Mouse (Mus musculus) adrenal gland, adult 2 months (tissue): ENCODE measurements around the gene Elobl. TPM values are rescaled to one million over a fixed set of nuclear protein-coding genes. Genes with fewer than 3 reads are reported as not detected.

Experiments used
- DNase-seq: peaks from one replicate; pipeline ENCODE4 v3.0.0; 2021
- polyA plus RNA-seq: library from polyadenylated mRNA; depleted of rRNA; stranded (reverse); fragments of >200 nt; gene quantifications from 2 replicates; pipeline ENCODE4 v1.2.3, GENCODE M21; 2012
- total RNA-seq, 2 experiments: library from RNA; stranded (reverse); gene quantifications; 2 replicates each; pipeline ENCODE4 v1.2.3; 2021

Elobl gene
- total and polyA plus RNA-seq, 3 experiments = 0.17 TPM; not detected in 2

DNA sequence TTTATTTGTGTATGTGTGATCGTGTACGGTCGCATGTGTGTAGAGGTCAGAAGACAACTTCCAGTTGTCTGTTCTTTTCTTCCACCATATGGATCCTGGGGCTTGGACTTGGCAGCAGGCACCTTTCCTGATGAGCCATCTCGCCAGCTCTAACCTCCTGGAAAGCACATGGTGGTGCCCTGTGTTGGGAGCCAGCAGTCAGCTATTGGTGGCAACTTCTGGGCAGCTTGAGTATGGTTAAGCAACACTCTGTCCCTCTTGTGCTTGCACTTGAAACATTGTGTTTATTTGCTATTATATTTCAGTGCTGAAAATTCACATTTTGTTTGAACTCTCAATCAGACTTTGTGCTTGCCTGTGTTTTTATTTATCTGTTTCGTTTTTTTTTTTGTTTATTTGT, 22.2 kb upstream of the Elobl start:
- no peak for DNase-seq

DNA sequence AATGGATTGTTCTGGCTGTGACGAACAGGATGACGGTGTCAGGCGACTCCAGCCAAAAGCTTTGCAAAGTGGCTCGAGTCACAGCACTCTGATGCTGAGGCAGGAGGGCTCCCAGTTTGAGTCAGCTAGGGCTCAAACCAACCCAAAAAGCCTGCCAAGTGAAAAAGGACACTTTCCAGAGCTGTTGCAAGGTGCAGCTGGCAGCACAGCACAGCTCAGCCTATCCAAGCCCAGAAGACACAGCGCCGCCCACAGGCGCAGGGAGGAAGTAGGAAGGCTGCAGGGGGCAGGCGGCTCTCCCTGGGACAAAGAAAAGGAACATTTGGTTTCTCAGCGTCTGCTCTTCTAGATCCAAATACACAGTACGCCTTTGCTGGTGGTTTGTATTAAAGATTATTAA, 19.9 kb upstream of the Elobl start:
- no peak for DNase-seq

DNA sequence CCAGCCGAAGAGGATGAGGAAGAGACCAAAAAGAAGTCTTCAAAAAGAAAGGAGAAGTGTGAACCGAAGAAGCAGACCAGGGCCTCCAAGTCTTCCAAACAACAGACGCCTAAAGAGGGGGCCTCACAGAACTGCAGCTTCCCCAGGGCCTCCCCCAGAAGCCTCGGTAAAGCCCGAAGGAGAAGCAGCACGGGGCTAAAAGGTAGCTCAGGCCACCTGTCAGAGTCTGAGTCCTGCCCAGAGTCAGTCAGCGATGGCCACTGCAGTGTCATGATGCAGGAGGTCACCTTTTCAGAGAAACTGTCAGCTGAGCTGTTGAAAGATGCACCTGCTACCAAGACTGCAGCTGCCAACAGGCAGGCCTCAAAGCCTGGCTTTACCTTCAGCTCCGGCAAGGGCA, 14.6 kb upstream of the Elobl start:
- DNase-seq = no peak

DNA sequence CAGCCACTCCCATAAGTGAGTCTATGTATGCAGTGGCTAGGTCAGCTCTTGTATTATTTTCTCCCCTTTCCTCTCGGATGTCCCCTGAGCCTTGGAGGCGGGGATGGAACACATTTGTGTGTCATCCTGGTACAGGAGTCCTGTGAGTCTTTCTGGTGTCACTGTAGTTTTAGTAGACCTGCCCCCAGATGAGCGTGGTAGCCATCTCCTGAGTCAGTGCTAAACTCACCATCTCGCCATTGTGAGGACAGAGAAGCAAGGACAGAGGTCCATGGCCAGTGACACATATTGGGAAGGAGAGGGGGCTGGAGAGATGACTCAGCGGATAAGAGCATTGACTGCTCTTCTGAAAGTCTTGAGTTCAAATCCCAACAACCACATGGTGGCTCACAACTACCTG, 10.5 kb upstream of the Elobl start:
- DNase-seq = peak; percentile 68

DNA sequence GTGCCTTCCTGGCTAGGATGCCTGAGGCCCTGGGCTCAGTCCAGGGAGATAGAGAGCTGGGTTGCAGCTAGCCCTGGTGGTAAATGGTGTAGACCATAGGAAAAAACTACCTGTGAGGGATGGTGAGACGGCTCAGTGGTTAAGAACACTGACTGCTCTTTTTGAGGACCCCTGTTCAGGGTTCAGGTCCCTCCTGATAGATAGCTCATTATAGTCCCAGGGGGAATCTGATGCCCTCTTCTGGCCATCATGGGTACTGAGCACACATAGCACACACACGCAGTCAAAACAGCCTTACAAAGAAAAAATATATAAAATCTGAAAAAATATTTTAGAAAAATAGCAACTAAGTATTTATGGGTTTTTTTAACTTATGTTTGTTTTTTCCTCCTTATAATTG, 9.6 kb upstream of the Elobl start:
- DNase-seq = no peak

DNA sequence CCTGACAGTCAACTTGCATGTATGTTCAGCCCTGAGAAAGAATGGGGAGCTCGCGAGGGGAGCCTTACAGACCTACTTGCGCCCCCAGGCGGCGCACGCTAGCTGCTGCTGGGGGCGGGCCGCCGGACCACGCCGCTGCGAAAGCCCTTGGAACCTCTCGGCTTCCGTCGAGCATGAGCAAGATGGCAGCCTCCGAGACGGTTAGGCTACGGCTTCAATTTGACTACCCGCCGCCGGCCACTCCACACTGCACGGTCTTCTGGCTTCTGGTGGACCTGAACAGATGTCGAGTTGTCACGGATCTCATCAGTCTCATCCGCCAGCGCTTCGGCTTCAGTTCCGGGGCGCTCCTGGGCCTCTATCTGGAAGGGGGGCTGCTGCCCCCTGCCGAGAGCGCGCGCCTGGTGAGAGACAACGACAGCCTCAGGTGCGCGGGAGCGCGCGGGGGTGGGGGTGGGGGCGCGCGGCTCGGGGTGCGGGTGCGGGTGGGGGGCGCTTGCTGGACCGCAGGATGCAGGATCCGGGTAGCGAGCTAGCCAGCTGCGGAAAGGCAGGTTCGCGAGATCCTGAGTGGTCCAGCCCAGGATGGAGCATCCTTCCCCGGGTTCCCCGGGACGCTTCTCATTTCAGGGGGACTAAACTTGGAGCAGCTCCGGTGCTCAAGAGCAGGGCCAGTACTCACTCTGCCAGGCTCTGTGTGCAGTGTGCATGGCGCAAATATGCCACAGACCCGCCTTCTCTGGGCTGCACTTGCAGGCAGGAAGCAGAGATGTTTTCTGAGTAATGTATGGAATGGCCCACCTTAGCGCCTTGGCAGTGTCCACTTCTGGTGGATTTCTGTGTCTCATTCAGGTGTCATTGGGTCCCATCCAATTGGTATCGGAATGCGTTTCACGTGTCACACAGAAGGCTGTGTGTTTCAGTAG, 7.3 kb upstream of the Elobl start:
- peak; percentile 95 for DNase-seq

DNA sequence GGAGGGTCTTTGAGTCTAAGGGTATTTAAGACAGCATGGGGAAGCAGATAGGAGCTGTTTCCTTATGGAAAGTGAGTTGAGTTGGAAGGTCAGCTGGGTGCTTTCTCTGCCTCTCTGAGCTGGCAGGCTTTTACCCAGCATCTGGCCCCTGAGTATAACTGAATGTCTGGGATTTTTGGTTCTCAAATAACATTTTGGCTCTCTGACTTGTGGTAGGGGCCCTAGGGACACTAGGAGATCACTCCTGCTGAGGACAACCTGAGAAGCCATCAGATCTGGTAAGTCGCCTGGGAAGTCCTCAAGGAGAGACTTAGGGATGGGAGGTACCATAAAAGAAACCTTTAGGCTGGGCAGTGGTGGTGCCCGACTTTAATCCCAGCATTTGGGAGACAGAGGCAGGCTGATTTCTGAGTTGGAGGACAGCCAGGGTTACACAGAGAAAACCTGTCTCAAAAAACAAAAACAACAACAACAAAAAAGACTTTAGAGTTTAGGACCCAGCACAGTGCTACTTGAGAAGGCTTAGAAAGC, 3.5 kb upstream of the Elobl start, which contains the start of gene Coil:
Coil (plus strand) TSS at position 51 of the 531 bp plus-strand sequence.
- no peak for DNase-seq

DNA sequence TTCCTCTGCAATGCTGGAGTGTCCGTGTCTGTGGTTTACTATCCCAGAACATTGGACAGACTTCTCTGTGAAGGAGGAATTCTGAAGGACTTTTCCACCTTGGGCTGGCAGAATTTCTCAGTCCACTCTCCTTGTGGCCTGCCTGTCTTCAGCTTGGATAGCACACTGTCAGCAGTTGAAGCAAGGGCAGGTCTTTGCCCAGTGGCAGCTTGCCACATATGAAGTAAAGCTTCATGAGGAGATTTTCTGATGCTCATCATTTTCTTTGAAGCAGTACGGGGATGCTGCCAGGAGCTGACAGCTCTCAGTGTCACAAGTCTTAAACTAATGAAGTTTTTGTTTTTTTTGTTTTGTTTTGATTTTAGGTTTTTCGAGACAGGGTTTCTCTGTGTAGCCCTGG, 7.9 kb downstream of the Elobl start:
- DNase-seq = no peak

DNA sequence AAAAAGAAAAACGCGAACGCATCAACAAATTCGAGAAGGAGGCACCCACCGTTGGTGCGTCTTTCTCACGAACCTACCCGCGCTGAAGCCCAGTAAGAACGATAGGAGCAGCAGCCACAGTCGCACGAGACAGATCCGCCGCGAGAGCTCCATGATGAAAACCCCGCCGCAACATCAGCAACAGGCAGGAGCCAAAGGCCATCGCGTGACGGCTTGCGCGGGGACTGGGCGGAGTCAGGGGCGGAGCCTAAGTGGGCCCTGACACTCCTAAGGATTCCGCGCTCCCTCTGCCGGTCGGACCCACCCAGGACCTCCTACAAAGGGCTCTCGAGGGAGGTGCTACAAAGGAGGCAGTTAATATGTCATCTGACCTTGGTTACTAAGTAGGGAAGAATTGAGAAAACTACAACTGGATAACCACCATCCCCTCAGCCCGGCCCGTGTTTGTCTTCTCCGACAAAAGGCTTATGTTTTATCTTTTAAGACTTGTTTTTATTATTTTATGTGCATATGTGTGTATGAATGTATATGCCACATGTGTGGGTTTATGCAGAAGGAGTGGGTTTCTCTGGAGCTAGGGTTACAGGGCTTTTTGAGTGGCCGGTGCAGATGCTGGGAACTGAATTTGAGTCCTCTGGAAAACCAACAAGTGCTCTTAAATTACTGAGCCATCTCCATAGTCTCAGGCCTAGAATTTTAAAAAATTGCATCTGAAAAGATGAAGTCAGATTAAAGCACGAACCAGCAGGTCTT, 11.3 kb downstream of the Elobl start, which contains the start of gene Scpep1:
Scpep1 (minus strand) TSS at position 249 of the 753 bp plus-strand sequence.
- peak; percentile 99 for DNase-seq

DNA sequence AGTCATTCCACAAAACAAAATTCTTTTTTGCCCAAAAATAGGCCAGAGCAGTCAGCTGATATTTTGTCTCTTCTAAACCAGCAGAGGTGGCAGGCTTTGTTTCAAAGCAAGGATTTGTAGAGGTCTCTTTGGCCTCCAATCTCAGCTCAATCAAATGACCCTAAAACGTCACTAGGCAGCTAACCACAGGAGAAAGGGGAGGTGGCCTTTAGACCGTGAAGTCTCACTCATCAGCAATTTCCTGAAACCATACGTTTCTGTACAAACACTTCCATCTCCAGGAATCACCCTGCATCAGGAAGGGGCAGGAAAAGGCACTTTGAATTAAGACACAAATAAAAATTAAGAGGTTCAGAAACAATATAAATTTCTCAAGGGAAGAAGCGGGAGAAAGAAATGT, 11.9 kb downstream of the Elobl start:
- peak; percentile 65 for DNase-seq

DNA sequence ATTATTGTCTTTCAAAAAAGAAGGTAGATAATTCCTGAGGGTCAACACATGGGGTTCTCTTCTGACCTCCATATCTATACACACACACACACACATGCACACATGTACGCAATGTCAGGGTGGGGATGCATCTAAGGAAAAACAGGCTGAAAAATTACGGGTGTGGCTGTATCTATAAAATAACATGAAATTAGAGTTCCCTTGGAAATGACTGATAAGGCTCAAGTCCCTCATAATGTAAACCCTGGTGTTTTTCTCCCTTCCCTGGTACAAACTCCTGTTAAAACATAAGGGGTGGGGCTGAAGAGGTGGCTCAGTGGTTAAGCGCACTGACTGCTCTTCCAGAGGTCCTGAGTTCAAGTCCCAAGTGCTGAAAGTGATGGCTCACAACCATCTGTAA, 13.1 kb downstream of the Elobl start:
- DNase-seq = no peak

DNA sequence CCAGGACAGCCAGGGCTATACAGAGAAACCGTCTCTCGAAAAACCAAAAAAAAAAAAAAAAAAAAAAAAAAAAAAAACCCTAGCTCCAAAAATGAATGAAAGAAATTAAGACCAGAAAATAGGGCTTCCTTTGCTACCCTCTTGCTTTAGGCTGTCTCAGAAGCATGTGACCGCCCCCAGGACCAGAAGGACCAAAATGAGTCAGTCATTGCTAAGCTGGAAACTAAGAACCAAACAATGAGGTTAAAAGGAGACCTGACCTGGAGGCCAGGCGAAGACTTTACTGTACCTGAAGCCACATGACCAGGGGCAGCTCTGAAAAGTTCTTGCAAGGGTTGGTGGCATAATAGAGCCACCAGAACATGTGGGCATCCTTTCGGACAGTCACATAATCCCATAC, 14.6 kb downstream of the Elobl start:
- no peak for DNase-seq

DNA sequence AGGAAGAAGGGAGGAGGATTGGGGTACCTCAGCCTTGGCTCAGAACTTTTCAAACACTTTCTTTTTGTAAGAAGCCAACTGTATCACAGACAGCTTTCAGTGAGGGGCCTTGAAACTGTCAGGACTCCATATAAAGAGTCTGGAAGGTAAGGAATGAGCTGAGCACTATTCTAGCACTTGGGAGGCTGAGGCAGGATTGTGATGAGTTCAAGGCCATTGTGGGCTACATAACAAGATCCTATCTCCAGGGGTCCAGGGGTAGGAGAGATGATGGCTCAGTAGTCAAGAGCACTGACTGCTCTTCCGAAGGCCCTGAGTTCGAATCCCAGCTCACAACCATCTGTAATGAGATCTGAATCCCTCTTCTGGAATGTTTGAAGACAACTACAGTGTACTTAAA, 15.2 kb downstream of the Elobl start:
- no peak for DNase-seq

DNA sequence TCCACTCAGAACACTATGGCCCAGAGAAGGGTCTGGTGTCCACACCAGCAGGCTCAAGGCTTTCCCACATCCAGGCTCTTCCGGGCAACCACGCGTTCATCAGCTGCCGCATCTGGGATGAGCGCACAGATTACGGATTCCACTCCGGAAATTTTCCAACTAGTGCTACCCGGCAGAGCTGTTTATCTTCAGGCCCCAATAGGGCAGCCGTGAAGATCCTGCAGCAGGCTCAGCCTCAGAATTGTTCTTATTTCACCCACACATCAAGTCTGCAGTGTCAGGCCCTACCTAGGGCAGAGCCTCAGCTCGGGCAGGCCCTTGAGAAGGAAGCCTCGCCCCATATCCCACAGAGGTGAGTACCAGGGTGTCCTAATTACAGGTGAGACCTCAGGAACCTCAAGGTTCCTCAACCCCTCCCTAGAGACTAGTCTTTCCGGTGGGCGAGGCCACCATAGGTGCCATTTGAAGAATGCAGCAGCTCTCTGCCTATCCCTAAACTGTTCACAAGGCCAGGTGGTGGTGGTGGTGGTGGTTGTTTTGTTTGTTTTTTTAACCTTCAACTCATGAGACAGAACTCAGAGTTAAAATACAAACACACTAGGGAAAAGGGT, 16.0 kb downstream of the Elobl start:
- peak; percentile 21 for DNase-seq

DNA sequence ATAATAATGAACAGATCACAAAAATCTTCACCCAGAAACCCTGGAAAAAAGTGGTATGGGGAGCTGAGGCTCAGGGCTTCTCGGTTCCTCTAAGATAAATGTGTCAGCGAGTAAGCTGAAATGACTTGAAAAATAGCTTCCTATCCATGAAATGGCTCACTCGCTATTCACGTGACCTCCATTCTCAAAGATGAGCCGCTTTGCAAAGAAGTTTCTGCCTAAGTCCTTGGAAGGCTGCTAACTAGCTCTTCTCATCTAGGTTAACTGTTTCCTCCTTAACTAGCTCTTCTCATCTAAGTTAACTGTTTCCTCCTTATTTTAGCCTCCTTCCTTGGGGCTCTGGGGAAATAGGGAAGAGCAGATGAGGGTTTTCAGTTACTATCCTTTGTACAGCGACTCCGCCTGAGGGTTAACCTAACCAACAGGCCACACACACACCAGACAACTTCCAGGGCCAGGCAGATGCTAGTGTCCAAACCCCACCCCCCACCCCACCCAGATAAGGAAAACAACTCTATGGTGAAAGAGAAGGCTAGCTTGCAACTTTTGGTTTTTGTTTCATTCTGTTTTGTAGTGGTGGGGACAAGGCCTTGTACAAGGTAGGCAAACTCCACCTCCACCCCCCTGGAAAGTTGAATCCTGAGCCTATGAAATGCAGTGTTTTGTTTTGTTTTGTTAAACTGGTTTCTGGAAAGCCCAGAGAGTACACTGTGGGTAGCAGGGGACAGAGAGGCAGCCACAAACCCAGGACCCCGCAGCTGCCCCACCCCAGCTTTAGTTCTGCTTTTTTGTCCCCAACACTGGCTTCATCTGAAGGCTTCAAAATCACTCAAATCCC, 16.7 kb downstream of the Elobl start:
- peak; percentile 30 for DNase-seq

DNA sequence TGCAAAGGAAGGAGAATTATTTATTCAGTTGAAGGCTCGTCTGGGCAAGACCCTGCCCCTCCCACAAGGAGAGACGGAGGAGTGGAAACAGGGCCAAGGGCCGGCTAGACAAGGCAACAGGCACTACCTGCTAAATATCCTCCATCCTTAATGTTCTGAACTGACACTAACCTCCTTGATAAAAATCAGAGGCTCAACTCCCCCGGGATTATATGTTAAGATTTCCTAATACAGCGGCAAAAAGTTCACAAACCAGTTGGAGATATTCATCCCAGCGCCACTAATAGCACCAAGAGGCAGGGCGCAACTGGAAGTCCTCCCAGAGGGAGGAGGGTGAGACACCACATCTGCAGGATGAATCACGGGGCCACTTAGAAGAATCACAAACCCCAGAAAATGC, 17.8 kb downstream of the Elobl start:
- DNase-seq = no peak

DNA sequence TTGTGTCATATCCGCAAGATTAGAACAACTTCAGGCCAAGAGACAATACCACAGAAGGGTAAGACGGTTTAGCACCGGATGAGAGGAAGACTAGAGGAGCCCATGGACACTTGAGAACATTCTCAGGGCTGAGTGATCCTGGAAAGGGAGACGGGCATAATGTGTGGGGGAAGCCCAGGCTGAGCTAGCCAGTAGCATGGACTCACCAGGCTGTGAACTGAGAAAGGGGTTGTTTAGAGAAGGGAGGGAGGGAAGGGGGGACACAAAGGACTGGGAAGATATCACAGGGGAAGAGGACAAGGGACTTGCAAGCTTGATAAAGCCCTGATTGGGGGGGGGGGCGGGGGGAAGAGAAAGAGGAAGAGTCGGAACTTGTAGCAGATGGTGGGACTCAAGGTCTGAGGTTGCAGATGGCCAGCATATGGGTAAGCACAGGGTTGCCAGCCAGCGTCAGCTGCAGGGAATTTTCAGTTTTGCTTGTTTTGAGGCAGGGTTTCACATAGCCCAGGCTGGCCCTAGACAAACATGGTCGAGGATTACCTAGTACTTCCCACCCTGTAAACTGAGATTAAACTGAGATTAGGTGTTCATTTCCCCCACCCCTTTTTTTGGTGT, 20.7 kb downstream of the Elobl start:
- no peak for DNase-seq

DNA sequence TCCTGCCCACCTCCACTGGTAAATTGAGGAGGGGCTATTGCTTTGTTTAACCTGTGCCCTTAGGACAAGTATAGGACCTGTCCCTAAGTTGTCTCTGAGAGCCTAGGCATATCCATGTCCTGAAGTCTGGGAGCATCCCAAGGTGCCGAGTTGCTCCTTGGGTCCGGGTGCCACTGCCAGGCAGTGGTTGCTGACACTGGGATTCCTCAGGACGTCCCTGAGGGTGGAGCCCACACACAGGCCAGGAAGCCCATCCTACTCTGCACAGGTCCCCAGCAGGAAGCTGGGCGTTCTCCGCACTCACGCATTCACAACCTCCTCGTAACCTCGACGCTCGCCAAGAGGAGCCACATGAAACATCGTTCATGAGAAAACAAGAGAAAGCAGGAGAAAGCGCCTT, 25.2 kb downstream of the Elobl start:
- no peak for DNase-seq

DNA sequence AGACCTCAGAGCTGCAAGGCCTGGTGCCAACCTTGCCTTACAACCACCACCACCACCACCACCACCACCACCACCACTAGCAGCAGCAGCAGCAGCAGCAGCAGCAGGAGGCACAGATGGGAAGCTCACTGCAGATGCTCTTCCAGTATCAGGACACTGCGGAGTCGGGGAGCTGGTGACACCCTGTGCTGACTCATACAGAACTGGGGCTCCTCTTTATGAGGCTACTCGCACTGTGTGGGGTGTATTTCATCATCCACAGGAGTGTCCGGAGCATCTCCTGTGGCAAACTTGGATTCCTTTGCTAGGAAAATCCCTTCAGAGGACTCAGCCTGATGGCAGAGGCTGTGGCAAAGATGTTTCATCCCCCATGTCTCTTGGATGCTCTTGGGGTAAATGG, 27.1 kb downstream of the Elobl start:
- peak; percentile 23 for DNase-seq

DNA sequence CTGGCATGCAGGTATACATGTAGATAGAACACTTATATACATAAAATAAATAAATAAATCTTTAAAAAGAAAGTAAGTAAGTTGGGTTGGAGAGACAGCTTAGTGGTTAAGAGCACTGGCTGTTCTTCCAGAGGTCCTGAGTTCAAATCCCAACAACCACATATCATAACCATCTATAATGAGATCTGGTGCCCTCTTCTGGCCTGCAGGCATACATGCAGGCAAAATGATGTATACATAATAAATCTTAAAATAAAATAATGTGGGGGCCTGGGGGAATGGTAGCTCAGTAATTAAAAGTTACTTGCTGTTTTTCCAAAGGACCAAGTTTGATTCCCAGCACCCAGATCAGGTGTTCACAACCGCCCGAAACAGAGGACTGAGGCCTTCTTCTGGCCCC, 28.0 kb downstream of the Elobl start:
- no peak for DNase-seq

DNA sequence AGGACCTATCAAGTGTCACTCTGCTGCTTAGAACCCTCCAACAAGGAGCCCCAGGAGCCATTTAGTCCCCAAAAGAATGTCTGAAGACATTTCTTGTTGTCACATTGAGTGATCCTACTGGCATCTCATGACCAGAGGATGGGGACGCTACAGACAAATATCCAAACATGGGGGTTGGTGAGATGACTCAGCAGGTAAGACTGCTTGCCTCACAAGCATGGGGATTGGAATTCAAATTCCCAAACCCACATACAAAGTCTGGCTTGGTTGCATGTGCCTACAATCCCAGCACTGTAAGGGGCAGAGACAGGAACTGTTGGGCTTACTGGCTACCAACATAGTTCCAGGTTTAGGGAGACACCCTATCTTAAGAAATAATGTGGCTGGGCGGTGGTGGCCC, 28.8 kb downstream of the Elobl start:
- no peak for DNase-seq
